Mouse (Mus musculus): ENCODE data around the gene Ahcyl1. TPM values are rescaled to one million over a fixed set of nuclear protein-coding genes. Genes with fewer than 3 reads are reported as not detected.
"Not testable (repeated sequence)": the region's sequence is repeated elsewhere in the genome, so short reads cannot be mapped to it uniquely, and the experiment has no call there.

Ahcyl1 gene
- polyA plus RNA-seq, 1 experiment from 2014 or later, result 115 TPM

DNA sequence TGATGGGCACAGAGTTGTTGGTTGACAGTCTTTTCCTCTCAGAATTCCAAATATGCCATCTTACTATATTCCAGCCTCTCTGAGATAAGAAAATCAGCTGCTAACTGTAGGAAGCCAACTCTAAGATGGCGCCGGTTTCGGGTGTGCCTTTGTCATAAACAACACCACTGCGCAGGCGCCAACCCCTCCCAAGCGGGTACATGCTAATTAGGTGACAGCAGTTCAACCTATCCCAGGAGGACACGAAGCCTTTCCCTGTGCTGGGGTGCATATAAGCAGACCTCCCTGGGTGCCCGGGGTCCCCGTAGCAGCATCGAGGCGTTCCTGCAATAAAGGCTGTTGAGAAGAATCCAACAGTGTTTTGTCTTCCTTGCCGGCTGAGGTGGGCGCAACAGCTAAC is 39.3 kb upstream of the Ahcyl1 start:
- not testable (repeated sequence) for ATAC-seq (ENCODE audit: insufficient number of reproducible peaks, insufficient read depth, low FRiP score, low TSS enrichment, low read depth); H3K9ac ChIP-seq (replicated peaks); H3K36me3 ChIP-seq; H3K27me3 ChIP-seq; H3K4me2 ChIP-seq; H3K4me3 ChIP-seq (replicated peaks); H3K9me3 ChIP-seq; H3K27ac ChIP-seq
- peaks cover 21% of the 10 kb centered on the region for H3K4me1 ChIP-seq (replicated peaks)
- 91% methylated on average over 13 of the region's 13 CpGs for WGBS

DNA sequence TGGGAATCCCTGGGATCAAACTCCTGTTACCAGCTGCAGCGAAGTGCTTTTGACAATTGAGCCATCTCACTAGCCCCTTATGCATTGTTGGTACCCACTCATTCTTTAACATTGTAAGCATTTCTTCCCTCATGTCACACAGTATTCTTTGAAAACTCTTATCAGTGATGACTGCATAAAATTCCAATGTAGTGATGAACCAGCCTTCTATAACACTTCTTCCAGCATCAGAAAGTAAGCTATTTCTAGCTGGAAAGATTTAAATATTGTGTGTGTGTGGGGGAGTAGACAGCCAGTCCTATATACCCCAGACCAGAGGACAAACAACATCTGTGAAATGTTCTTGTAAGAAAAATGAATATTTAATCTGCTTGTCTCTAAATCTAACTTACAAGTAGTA is 37.0 kb upstream of the Ahcyl1 start:
- H3K9ac ChIP-seq (replicated peaks), result no peak overlapping the region
- H3K36me3 ChIP-seq, result no peaks in the 10 kb centered on the region
- no peaks in the 10 kb centered on the region for H3K27me3 ChIP-seq
- no peak overlapping the region for H3K4me2 ChIP-seq
- WGBS, result 81% methylated on average over 1 of the region's 1 CpGs
- no peak overlapping the region for H3K27ac ChIP-seq
- no peaks in the 10 kb centered on the region for H3K9me3 ChIP-seq
- peaks cover 10% of the 10 kb centered on the region for H3K4me1 ChIP-seq (replicated peaks)
- no peak overlapping the region for H3K4me3 ChIP-seq (replicated peaks)
- no peak for ATAC-seq (ENCODE audit: insufficient number of reproducible peaks, insufficient read depth, low FRiP score, low TSS enrichment, low read depth)

DNA sequence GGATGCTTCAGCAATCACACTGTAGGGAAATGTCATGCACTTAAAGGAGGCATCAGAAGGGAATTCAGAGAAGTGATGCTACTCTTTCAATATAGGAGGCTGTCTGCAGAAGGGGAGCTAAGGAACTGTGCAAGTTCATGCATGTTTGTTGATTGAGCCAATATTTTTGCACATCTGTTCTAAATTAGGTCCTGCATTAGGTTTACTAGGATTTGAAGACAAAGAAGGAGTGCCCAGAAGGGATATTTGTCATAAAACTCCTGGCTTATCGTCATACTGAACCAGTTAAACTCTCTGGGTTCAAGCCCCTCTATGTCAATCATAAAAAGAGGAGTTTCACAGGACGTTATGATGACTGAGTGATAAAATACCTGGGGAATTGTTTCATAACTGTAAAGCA is 33.9 kb upstream of the Ahcyl1 start:
- H3K9me3 ChIP-seq, result no peaks in the 10 kb centered on the region
- no peak overlapping the region for H3K9ac ChIP-seq (replicated peaks)
- no peaks in the 10 kb centered on the region for H3K36me3 ChIP-seq
- peaks cover 4% of the 10 kb centered on the region; the same call in 1 of the 2 replicates for H3K4me1 ChIP-seq (replicated peaks)
- no peak overlapping the region for H3K27ac ChIP-seq
- no peak overlapping the region for H3K4me3 ChIP-seq (replicated peaks)
- no peak overlapping the region for H3K4me2 ChIP-seq
- no peaks in the 10 kb centered on the region for H3K27me3 ChIP-seq
- no peak for ATAC-seq (ENCODE audit: insufficient number of reproducible peaks, insufficient read depth, low FRiP score, low TSS enrichment, low read depth)
- 19% methylated on average over 2 of the region's 2 CpGs for WGBS

DNA sequence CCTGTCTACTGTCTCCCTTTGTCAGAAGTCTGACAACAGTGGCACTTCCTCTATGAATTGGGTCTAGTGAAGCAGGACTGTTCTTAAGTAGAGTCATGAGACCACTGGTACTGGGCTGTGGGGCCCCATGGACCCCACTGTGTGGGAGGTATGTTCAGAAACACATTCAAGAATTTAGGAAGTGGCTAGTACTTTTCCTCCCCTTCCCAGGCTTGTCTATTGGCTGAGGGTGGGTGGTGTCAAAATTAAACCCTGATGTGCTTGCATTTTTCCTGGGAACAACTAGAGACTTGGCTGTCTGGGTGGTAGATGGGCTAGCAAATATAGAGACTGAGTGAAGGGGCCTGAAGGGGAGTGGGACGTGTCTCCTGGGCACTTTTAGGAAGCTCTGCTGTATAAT is 32.1 kb upstream of the Ahcyl1 start:
- H3K27ac ChIP-seq, result no peak overlapping the region

DNA sequence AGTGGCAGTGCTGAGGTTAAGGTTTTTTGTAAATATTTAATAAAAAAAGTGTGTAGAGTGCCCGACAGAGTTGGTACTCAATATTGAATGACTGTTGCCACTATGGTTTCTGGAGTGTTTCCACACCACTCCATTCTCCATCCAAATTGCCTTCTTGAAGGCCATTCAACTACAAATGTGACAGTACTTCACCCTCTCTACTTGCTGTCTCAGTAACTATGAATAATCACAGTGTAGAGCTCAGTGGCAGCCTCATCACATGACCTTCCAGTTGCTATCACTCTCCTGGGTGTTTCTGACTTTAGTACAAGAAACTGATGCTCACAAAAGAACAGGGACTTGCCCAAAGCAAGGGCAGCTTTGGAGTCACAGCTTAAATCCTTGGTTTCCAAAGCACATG is 19.6 kb upstream of the Ahcyl1 start:
- H3K9me3 ChIP-seq, result no peaks in the 10 kb centered on the region
- 75% methylated on average over 1 of the region's 1 CpGs for WGBS
- H3K9ac ChIP-seq (replicated peaks), result no peak overlapping the region

More for the DNA sequence above, 32.1 kb upstream of the Ahcyl1 start:
- Histone ChIP-seq H3K9ac (replicated peaks) (no peak overlapping the region), H3K4me1 (replicated peaks) (peaks cover 4% of the 10 kb centered on the region; the same call in 1 of the 2 replicates), H3K4me2 (no peak overlapping the region), H3K4me3 (replicated peaks) (no peak overlapping the region), H3K9me3 (no peaks in the 10 kb centered on the region), H3K36me3 (no peaks in the 10 kb centered on the region), H3K27me3 (no peaks in the 10 kb centered on the region)
- 36% methylated on average over 1 of the region's 1 CpGs for WGBS
- ATAC-seq (ENCODE audit: insufficient number of reproducible peaks, insufficient read depth, low FRiP score, low TSS enrichment, low read depth), result no peak

DNA sequence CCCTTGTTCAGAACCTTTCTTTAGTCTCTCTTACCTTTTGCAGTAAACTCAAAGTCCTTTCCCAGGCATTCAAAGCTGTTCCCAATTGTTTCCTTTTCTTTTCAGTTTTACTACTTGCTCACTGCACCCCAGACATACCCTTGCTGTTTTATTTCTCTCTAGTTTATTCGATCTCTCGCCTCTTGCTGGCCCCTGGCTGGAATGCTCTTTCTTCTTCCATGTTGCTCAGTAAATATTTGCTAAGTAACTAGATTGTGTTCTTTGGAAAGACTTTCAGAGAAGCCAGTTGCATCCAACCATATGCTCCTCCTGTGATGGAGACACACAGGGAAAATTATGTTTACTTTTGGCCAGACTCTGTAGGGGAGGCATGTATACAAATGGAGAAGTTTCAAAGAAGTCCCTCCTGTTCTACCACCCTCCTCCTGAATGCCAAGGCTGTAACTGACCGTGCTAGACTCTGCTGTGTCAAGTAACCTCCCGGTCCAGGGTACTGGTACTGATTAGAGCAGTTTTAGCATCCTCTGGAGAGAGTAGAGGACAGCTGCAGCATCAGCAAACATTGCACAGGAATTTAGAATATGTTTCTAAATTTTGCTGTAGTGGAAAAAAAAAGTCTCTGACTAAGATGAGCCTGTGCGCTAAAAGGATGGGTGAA is 18.0 kb upstream of the Ahcyl1 start:
- H3K27ac ChIP-seq, result 0 out of 2 replicates have a peak overlapping the region, but pooled peaks have one; percentile 0
- no peak overlapping the region for H3K4me2 ChIP-seq
- H3K36me3 ChIP-seq, result no peaks in the 10 kb centered on the region
- ATAC-seq (ENCODE audit: insufficient number of reproducible peaks, insufficient read depth, low FRiP score, low TSS enrichment, low read depth), result no peak
- no peak overlapping the region for H3K9ac ChIP-seq (replicated peaks)
- H3K27me3 ChIP-seq, result no peaks in the 10 kb centered on the region
- H3K4me1 ChIP-seq (replicated peaks), result peaks cover 10% of the 10 kb centered on the region
- no peak overlapping the region for H3K4me3 ChIP-seq (replicated peaks)
- 44% methylated on average over 5 of the region's 5 CpGs for WGBS
- no peaks in the 10 kb centered on the region for H3K9me3 ChIP-seq

More for the DNA sequence above, 19.6 kb upstream of the Ahcyl1 start:
- no peak overlapping the region for H3K4me2 ChIP-seq
- no peaks in the 10 kb centered on the region for H3K27me3 ChIP-seq
- no peaks in the 10 kb centered on the region for H3K36me3 ChIP-seq
- no peak overlapping the region for H3K27ac ChIP-seq
- H3K4me3 ChIP-seq (replicated peaks), result no peak overlapping the region
- H3K4me1 ChIP-seq (replicated peaks), result peaks cover 10% of the 10 kb centered on the region
- ATAC-seq (ENCODE audit: insufficient number of reproducible peaks, insufficient read depth, low FRiP score, low TSS enrichment, low read depth), result no peak

DNA sequence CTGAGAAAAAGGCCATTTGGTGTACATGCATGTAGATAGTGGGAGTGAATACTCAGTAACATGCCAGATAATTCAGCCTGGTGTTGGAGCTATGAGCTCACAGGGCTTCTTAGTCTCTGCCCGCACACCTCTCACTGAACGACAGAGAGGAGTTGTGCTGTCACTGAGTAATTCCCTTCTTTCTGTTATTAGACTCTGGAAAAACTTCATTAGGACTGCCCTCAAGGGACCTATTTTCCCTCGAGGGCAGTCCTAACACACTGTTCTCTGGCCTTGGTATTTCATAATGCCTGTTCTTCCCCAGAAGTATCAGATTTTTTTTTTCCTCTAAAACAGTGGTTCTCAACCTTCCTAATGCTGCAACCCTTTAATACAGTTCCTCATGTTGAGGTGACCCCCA is 15.7 kb upstream of the Ahcyl1 start:
- H3K27me3 ChIP-seq, result no peaks in the 10 kb centered on the region
- H3K9ac ChIP-seq (replicated peaks), result no peak overlapping the region
- H3K4me1 ChIP-seq (replicated peaks), result peaks cover 10% of the 10 kb centered on the region
- 39% methylated on average over 3 of the region's 3 CpGs for WGBS
- H3K27ac ChIP-seq, result no peak overlapping the region
- ATAC-seq (ENCODE audit: insufficient number of reproducible peaks, insufficient read depth, low FRiP score, low TSS enrichment, low read depth), result no peak
- no peaks in the 10 kb centered on the region for H3K36me3 ChIP-seq
- no peak overlapping the region for H3K4me3 ChIP-seq (replicated peaks)
- H3K4me2 ChIP-seq, result no peak overlapping the region
- no peaks in the 10 kb centered on the region for H3K9me3 ChIP-seq

DNA sequence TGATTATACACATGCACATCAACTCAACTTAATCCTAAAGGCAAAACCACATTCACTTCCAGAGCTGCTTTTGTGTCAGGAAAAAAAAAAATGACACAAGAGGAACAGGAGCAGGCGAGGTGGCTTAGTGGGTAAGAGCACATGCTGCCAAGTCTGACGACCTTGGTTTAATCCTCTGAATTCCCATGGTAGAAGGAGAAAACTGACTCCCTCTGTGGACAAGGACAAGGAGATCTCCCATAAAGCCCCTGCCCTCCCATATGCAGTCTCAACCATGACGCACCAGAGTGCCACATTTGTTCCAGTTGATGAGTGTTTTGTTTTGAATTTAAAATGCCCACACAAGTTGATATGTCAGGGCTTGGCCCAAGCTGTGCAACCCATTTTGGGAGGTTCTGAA is 12.8 kb upstream of the Ahcyl1 start:
- 67% methylated on average over 3 of the region's 3 CpGs for WGBS
- H3K4me1 ChIP-seq (replicated peaks), result peaks cover 3% of the 10 kb centered on the region; the same call in 1 of the 2 replicates
- no peak for ATAC-seq (ENCODE audit: insufficient number of reproducible peaks, insufficient read depth, low FRiP score, low TSS enrichment, low read depth)
- no peak overlapping the region for H3K27ac ChIP-seq
- H3K4me3 ChIP-seq (replicated peaks), result no peak overlapping the region
- no peak overlapping the region for H3K9ac ChIP-seq (replicated peaks)
- no peaks in the 10 kb centered on the region for H3K36me3 ChIP-seq
- H3K27me3 ChIP-seq, result no peaks in the 10 kb centered on the region
- H3K9me3 ChIP-seq, result no peaks in the 10 kb centered on the region
- H3K4me2 ChIP-seq, result no peak overlapping the region

DNA sequence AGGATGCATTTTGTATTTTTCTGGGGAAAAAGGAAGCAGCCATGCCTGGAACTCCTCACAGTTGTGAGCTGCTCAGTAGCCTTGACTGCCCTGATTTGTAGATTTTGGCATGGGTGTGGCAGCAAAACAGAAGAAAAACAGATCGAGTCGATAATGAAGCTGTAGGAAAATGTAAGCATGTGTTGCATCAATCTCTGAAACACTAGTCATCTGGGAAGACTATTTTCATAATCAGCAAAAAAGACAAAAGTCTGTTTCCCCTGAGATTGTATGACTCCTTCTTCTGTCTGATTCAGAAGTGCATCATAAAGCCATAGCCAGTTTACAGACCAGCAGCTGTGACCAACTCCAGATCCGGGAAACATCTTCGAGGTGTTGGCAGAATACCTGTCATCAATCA is 10.9 kb upstream of the Ahcyl1 start:
- H3K4me3 ChIP-seq (replicated peaks), result no peak overlapping the region
- no peaks in the 10 kb centered on the region for H3K27me3 ChIP-seq
- H3K36me3 ChIP-seq, result no peaks in the 10 kb centered on the region
- H3K9ac ChIP-seq (replicated peaks), result no peak overlapping the region
- WGBS, result 79% methylated on average over 4 of the region's 4 CpGs
- no peak overlapping the region for H3K4me2 ChIP-seq
- H3K9me3 ChIP-seq, result no peaks in the 10 kb centered on the region
- no peak overlapping the region for H3K27ac ChIP-seq
- H3K4me1 ChIP-seq (replicated peaks), result no peaks in the 10 kb centered on the region
- ATAC-seq (ENCODE audit: insufficient number of reproducible peaks, insufficient read depth, low FRiP score, low TSS enrichment, low read depth), result no peak

DNA sequence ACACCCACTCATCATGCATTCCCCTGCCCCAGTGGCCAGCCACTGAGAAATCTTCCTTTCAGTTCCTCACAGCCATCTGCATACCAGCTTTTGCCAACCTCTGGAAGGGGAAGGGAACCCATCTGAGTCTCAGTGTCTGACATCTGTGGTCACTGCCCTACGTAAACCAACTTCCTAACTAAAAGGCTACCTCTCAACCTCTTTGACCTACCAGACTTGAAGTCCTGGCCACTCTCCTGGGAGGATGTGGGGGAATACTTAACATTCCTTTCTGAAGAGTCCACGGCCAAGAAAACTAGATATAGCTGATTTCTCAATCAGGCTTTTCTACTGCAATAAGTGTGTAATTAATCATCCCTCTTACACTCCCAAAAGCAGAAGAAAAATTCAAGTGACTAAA is 9.8 kb upstream of the Ahcyl1 start:
- H3K9me3 ChIP-seq, result no peaks in the 10 kb centered on the region
- 50% methylated on average over 2 of the region's 2 CpGs for WGBS
- no peak overlapping the region for H3K4me3 ChIP-seq (replicated peaks)
- no peak overlapping the region for H3K27ac ChIP-seq
- H3K4me1 ChIP-seq (replicated peaks), result no peaks in the 10 kb centered on the region
- H3K36me3 ChIP-seq, result no peaks in the 10 kb centered on the region
- no peak overlapping the region for H3K4me2 ChIP-seq
- ATAC-seq (ENCODE audit: insufficient number of reproducible peaks, insufficient read depth, low FRiP score, low TSS enrichment, low read depth), result no peak
- H3K9ac ChIP-seq (replicated peaks), result no peak overlapping the region
- H3K27me3 ChIP-seq, result no peaks in the 10 kb centered on the region

DNA sequence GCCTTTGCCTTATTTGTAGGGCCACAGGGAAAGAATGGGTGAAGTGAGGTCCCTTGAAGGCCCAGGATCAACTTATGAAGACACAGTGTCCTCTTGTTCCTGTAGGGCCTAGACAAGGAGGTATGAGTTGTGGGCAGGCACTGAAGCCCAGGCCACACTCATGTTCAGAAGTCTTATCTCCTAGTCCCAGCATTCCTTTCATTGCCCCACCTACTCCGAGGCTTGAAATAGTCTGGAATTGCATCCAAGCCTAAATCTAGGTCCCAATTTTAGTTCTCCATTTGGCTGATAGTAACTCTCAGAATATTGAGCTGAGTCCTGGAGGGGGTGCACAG is 8.0 kb upstream of the Ahcyl1 start:
- WGBS, result 78% methylated on average over 1 of the region's 1 CpGs
- Histone ChIP-seq H3K27me3 (no peaks in the 10 kb centered on the region), H3K27ac (no peak overlapping the region), H3K36me3 (no peaks in the 10 kb centered on the region), H3K4me1 (replicated peaks) (no peaks in the 10 kb centered on the region), H3K4me2 (no peak overlapping the region), H3K9ac (replicated peaks) (no peak overlapping the region), H3K9me3 (no peaks in the 10 kb centered on the region), H3K4me3 (replicated peaks) (no peak overlapping the region)
- no peak for ATAC-seq (ENCODE audit: insufficient number of reproducible peaks, insufficient read depth, low FRiP score, low TSS enrichment, low read depth)

DNA sequence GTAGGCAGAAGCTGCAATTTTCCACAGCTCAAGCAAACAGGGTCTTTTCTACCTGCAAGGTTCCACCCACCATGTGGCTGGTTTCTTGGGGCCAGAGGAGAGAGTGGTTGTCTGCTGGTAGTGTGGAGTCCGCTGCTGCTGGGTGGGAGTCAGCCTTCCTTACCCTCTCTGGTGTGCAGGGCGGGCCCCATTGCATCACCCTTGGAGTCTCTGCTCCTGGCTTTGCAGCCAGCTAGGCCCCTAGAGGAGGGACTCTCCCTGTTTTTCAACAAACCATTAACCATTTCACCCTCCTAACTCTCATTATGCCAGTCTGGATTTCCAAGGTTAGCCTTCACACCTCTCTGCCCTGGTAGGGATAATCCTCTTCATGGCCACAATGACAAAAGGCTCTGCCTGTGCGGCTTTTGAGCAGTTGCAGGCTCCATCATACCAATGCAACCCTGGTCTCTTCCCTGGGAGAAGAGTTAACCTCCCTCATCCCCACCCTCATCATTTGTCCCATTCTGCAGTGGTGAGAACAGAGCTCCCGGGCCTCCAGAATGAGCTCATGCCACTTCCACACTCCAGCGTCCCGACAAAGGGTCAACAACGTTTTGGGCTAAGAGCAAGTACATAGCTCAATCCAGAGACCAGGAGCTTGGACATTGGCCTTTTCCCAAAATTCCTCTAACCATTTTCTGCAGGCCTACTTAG is 7.5 kb upstream of the Ahcyl1 start:
- no peaks in the 10 kb centered on the region for H3K4me1 ChIP-seq (replicated peaks)
- WGBS, result 79% methylated on average over 7 of the region's 7 CpGs
- no peak overlapping the region for H3K27ac ChIP-seq
- no peaks in the 10 kb centered on the region for H3K9me3 ChIP-seq
- H3K4me3 ChIP-seq (replicated peaks), result no peak overlapping the region
- H3K9ac ChIP-seq (replicated peaks), result no peak overlapping the region
- no peak for ATAC-seq (ENCODE audit: insufficient number of reproducible peaks, insufficient read depth, low FRiP score, low TSS enrichment, low read depth)
- H3K27me3 ChIP-seq, result no peaks in the 10 kb centered on the region; the same call in 1 of the 2 replicates
- H3K4me2 ChIP-seq, result no peak overlapping the region
- no peaks in the 10 kb centered on the region for H3K36me3 ChIP-seq

Data from limb, embryonic 12.5 days (tissue).